Comparison of ENCODE assay signal across 28 mouse cellular contexts in the genomic region with DNA sequence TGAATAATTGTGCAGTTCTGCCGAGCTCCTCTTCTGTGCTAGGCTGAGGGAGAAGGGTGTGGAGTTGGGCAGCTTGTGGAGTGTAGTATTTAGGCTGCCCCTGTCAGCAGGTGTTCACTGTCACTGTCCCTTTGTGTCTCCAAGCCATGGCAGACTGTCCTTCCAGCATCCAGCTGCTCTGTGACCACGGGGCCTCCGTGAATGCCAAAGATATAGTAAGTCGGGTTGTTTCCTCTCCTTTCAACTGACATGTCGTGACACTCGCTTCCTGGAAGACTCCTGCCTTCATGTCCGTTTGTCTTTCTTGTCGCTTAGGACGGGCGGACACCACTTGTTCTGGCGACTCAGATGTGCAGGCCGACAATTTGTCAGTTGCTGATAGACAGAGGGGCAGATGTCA. TPM values are rescaled to one million over a fixed set of nuclear protein-coding genes. Genes with fewer than 3 reads are reported as not detected.
DNase-seq lines count a peak whose midpoint lies in the region; ATAC-seq and TF ChIP-seq lines count a peak whose summit lies in the region.
"Had no signal": no experiment of that assay in that cellular context is flagged by ENCODE, and none has a peak within 500 bp of the region (broad histone marks: within the 10 kb centered on the region; RNA-seq: fewer than 3 reads in every experiment).

No protein-coding gene starts in this region.

- H3K4me2 ChIP-seq in hindbrain, postnatal 0 days (ENCODE audit: low read depth, low read length): no peak overlapping the region
- no peak overlapping the region for H3K4me2 ChIP-seq in lung, postnatal 0 days (replicated peaks; ENCODE audit: low read depth, low read length)
- H3K4me2 ChIP-seq: embryonic facial prominence, embryonic 15.5 days; forebrain, embryonic 13.5 days; heart, embryonic 13.5 days; intestine, embryonic 15.5 days; limb, embryonic 12.5 days; liver, embryonic 11.5 days; midbrain, embryonic 12.5 days; neural tube, embryonic 13.5 days had no signal

- H3K4me3 ChIP-seq in hindbrain, embryonic 10.5 days: no peak overlapping the region
- no peak overlapping the region for H3K4me3 ChIP-seq in hindbrain, postnatal 0 days (ENCODE audit: low read length)
- no peak overlapping the region for H3K4me3 ChIP-seq in lung, postnatal 0 days (ENCODE audit: low read depth, low read length)
- H3K4me3 ChIP-seq: embryonic facial prominence, embryonic 10.5 days; embryonic facial prominence, embryonic 15.5 days; forebrain, embryonic 13.5 days; heart, embryonic 13.5 days; intestine, embryonic 15.5 days; limb, embryonic 12.5 days; midbrain, embryonic 12.5 days; neural tube, embryonic 13.5 days had no signal

- 85% methylated on average over 12 of the region's 12 CpGs for WGBS in hindbrain, embryonic 10.5 days
- WGBS in hindbrain, postnatal 0 days: 76% methylated on average over 12 of the region's 12 CpGs
- WGBS in lung, postnatal 0 days: 58% methylated on average over 12 of the region's 12 CpGs

- no peak for DNase-seq in hindbrain, embryonic 10.5 days (ENCODE audit: low spot score)
- DNase-seq in hindbrain, postnatal 0 days (ENCODE audit: low spot score): no peak
- DNase-seq in kidney, postnatal 25 days: peak; percentile 35 to 59
- no peak for DNase-seq in kidney, adult 18-20 months
- DNase-seq in lung, postnatal 0 days (ENCODE audit: low spot score): no peak
- no peak for DNase-seq in lung, adult 18-20 months
- DNase-seq: adrenal gland, postnatal 25 days; B cell, adult 2 months; cerebellum, adult 18-20 months; cerebellum, postnatal 25 days; gastrocnemius, postnatal 25 days; heart, postnatal 10 days; layer of hippocampus, postnatal 36 days; lung, postnatal 36 days; right cerebral cortex, postnatal 4 days; thymus, adult 18-20 months; thymus, postnatal 25 days had no signal

- H3K4me1 ChIP-seq in hindbrain, embryonic 10.5 days (replicated peaks): peaks cover 30% of the 10 kb centered on the region
- H3K4me1 ChIP-seq in hindbrain, postnatal 0 days (ENCODE audit: insufficient read depth, low read length): no peaks in the 10 kb centered on the region
- H3K4me1 ChIP-seq in lung, postnatal 0 days (ENCODE audit: insufficient read depth, low read depth, low read length): peaks cover 13% of the 10 kb centered on the region; the same call in 1 of the 2 replicates
- H3K4me1 ChIP-seq: embryonic facial prominence, embryonic 15.5 days; limb, embryonic 12.5 days had no signal

- H3K36me3 ChIP-seq in hindbrain, embryonic 10.5 days: peaks cover 16% of the 10 kb centered on the region; the same call in 1 of the 2 replicates
- H3K36me3 ChIP-seq in hindbrain, postnatal 0 days (ENCODE audit: insufficient read depth, low read length): no peaks in the 10 kb centered on the region
- 0 out of 2 replicates have a peak, but pooled peaks cover 4% of the 10 kb centered on the region for H3K36me3 ChIP-seq in lung, postnatal 0 days (ENCODE audit: insufficient read depth, low read length)
- H3K36me3 ChIP-seq: midbrain, embryonic 12.5 days; neural tube, embryonic 13.5 days had no signal

- ATAC-seq in hindbrain, postnatal 0 days: no peak
- ATAC-seq in lung, postnatal 0 days: no peak
- ATAC-seq: forebrain, embryonic 13.5 days; hindbrain, embryonic 16.5 days; intestine, embryonic 15.5 days had no signal

- no peak for TF ChIP-seq CTCF in hindbrain, postnatal 0 days (IDR thresholded peaks at IDR 0.05; ENCODE audit: low read depth)
- no peak for TF ChIP-seq CTCF in lung, postnatal 0 days (IDR thresholded peaks at IDR 0.05)

- H3K27me3 ChIP-seq in hindbrain, embryonic 10.5 days (ENCODE audit: insufficient read depth, poor library complexity, severe bottlenecking): no peaks in the 10 kb centered on the region
- no peaks in the 10 kb centered on the region for H3K27me3 ChIP-seq in hindbrain, postnatal 0 days (ENCODE audit: insufficient read depth, low read length)
- H3K27me3 ChIP-seq in lung, postnatal 0 days (replicated peaks; ENCODE audit: insufficient read depth, low read length): no peaks in the 10 kb centered on the region
- H3K27me3 ChIP-seq: embryonic facial prominence, embryonic 15.5 days; forebrain, embryonic 13.5 days; heart, embryonic 13.5 days; intestine, embryonic 15.5 days; limb, embryonic 12.5 days; neural tube, embryonic 13.5 days had no signal

- H3K9ac ChIP-seq in hindbrain, postnatal 0 days (replicated peaks; ENCODE audit: low read length): no peak overlapping the region
- no peak overlapping the region for H3K9ac ChIP-seq in lung, postnatal 0 days (replicated peaks; ENCODE audit: low read depth)
- H3K9ac ChIP-seq: embryonic facial prominence, embryonic 15.5 days; forebrain, embryonic 13.5 days; heart, embryonic 13.5 days; intestine, embryonic 15.5 days; limb, embryonic 12.5 days; midbrain, embryonic 12.5 days; neural tube, embryonic 13.5 days had no signal

- no peak for TF ChIP-seq EP300 in lung, postnatal 0 days (IDR thresholded peaks at IDR 0.05)

- peak overlapping the region; percentile 23 for H3K27ac ChIP-seq in hindbrain, embryonic 10.5 days
- H3K27ac ChIP-seq in hindbrain, postnatal 0 days: no peak overlapping the region
- H3K27ac ChIP-seq in lung, postnatal 0 days (ENCODE audit: low read length): peak overlapping the region; percentile 47; the same call in 1 of the 2 replicates
- H3K27ac ChIP-seq: embryonic facial prominence, embryonic 10.5 days; forebrain, embryonic 13.5 days; heart, embryonic 13.5 days; intestine, embryonic 15.5 days; limb, embryonic 12.5 days; midbrain, embryonic 12.5 days; neural tube, embryonic 13.5 days; stomach, postnatal 0 days had no signal

- H3K9me3 ChIP-seq in hindbrain, embryonic 10.5 days: no peaks in the 10 kb centered on the region
- H3K9me3 ChIP-seq in hindbrain, postnatal 0 days (ENCODE audit: low read length): no peaks in the 10 kb centered on the region
- no peaks in the 10 kb centered on the region for H3K9me3 ChIP-seq in lung, postnatal 0 days (ENCODE audit: low read length)
- H3K9me3 ChIP-seq: embryonic facial prominence, embryonic 10.5 days; embryonic facial prominence, embryonic 15.5 days; forebrain, embryonic 13.5 days; heart, embryonic 13.5 days; intestine, embryonic 15.5 days; limb, embryonic 12.5 days; midbrain, embryonic 12.5 days; neural tube, embryonic 13.5 days had no signal

RNA-seq across cellular contexts. Expression of gene Uaca, which starts 55.6 kb away (rescaled TPM):
- polyA plus RNA-seq in hindbrain, embryonic 10.5 days (2016; fragmentation: Nextera tagmentation; extraction: Ambion mirVana): 22.5 and 30.7 TPM in 2 replicates
- total RNA-seq in hindbrain, postnatal 0 days (2014; rRNA removed): 5.8 and 7.4 TPM in 2 replicates
- polyA plus RNA-seq in hindbrain, postnatal 0 days (2015; fragmentation: Nextera tagmentation; extraction: Ambion mirVana): 13.3 and 13.5 TPM in 2 replicates
- polyA plus RNA-seq in lung, postnatal 0 days (2015; fragmentation: Nextera tagmentation; extraction: Ambion mirVana): 23.5 and 25.9 TPM in 2 replicates

Comparison
In these comparisons a context has a peak if more than half of its experiments do, and no peak if none do; other contexts are left out.
1. DNase-seq: peak in kidney, postnatal 25 days (2 of 2); none in hindbrain, embryonic 10.5 days (single experiment), hindbrain, postnatal 0 days (single experiment), kidney, adult 18-20 months (single experiment), lung, postnatal 0 days (single experiment) and lung, adult 18-20 months (0 of 2).